Mouse (Mus musculus): ENCODE results near the gene Olfr1248. TPM values are rescaled to one million over a fixed set of nuclear protein-coding genes. Genes with fewer than 3 reads are reported as not detected.

The Olfr1248 gene
- not detected in 2 replicates for polyA plus RNA-seq (2012; rRNA removed)

GRCm38 (mm10) chr2:89618145-89618544 lies at the start of gene Olfr1248:
TSS of gene Olfr1248 (minus strand) at chr2:89618245.

GRCm38 (mm10) chr2:89661367-89661766 lies 43.3 kb upstream of the Olfr1248 start, which contains the start of gene Olfr1250:
TSS of gene Olfr1250 (minus strand) at chr2:89661467.

GRCm38 (mm10) chr2:89634883-89635282 lies 16.8 kb upstream of the Olfr1248 start, which contains the start of gene Olfr1249:
TSS of gene Olfr1249 (minus strand) at chr2:89634983.

GRCm38 (mm10) chr2:89614030-89614429 lies 4.0 kb downstream of the Olfr1248 start, which contains the start of gene Olfr1247:
TSS of gene Olfr1247 (minus strand) at chr2:89614130.

GRCm38 (mm10) chr2:89593057-89593456 lies 25.0 kb downstream of the Olfr1248 start, which contains the start of gene Olfr1246:
TSS of gene Olfr1246 (minus strand) at chr2:89593157.

GRCm38 (mm10) chr2:89578347-89578746 lies 39.7 kb downstream of the Olfr1248 start, which contains the start of gene Olfr1245:
TSS of gene Olfr1245 (minus strand) at chr2:89578447.

Other genes starting within 250 kb of the Olfr1248 start
- gene Olfr1238, start 208.6 kb downstream of the Olfr1248 start, polyA plus RNA-seq (2012; rRNA removed): not detected in 2 replicates
- not detected in 2 replicates for gene Olfr1239, start 197.8 kb downstream of the Olfr1248 start, polyA plus RNA-seq (2012; rRNA removed)
- gene Olfr1240, start 175.2 kb downstream of the Olfr1248 start, polyA plus RNA-seq (2012; rRNA removed): not detected in 2 replicates
- gene Olfr1241, start 131.1 kb downstream of the Olfr1248 start, polyA plus RNA-seq (2012; rRNA removed): not detected in 2 replicates
- not detected in 2 replicates for gene Olfr1242, start 119.9 kb downstream of the Olfr1248 start, polyA plus RNA-seq (2012; rRNA removed)
- gene Olfr1243, start 86.8 kb downstream of the Olfr1248 start, polyA plus RNA-seq (2012; rRNA removed): not detected in 2 replicates
- gene Olfr1245, start 39.8 kb downstream of the Olfr1248 start, polyA plus RNA-seq (2012; rRNA removed): not detected in 2 replicates
- not detected in 2 replicates for gene Olfr1246, start 25.1 kb downstream of the Olfr1248 start, polyA plus RNA-seq (2012; rRNA removed)
- gene Olfr1247, start 4.1 kb downstream of the Olfr1248 start, polyA plus RNA-seq (2012; rRNA removed): not detected in 2 replicates
- gene Olfr1249, start 16.7 kb upstream of the Olfr1248 start, polyA plus RNA-seq (2012; rRNA removed): not detected in 2 replicates
- gene Olfr1250, start 43.2 kb upstream of the Olfr1248 start, polyA plus RNA-seq (2012; rRNA removed): not detected in 2 replicates
- not detected in 2 replicates for gene Olfr1251, start 53.7 kb upstream of the Olfr1248 start, polyA plus RNA-seq (2012; rRNA removed)
- not detected in 2 replicates for gene Olfr1252, start 106.8 kb upstream of the Olfr1248 start, polyA plus RNA-seq (2012; rRNA removed)
- gene Olfr1253, start 138.8 kb upstream of the Olfr1248 start, polyA plus RNA-seq (2012; rRNA removed): not detected in 2 replicates
- not detected in 2 replicates for gene Olfr1254, start 175.4 kb upstream of the Olfr1248 start, polyA plus RNA-seq (2012; rRNA removed)
- not detected in 2 replicates for gene Olfr1255, start 193.8 kb upstream of the Olfr1248 start, polyA plus RNA-seq (2012; rRNA removed)
- gene Olfr1256, start 223.3 kb upstream of the Olfr1248 start, polyA plus RNA-seq (2012; rRNA removed): not detected in 2 replicates
- not detected in 2 replicates for gene Olfr48, start 230.0 kb upstream of the Olfr1248 start, polyA plus RNA-seq (2012; rRNA removed)

All from liver, embryonic 18 days (tissue).